Mouse (Mus musculus) bone marrow macrophage, adult 2 months (primary cell): ENCODE measurements at regions not wholly inside any gene's neighbourhood (a gene's known extent, or its start where the extent isn't known, plus 50 kb on each side); places are given as distances from the start of the nearest gene placed in this dataset.

Source experiments
- CTCF ChIP-seq: IDR thresholded peaks from 2 replicates; pipeline ENCODE4 v1.5.1; 2012; ENCODE audit warnings: low read depth, mild to moderate bottlenecking, low read length, moderate library complexity
- POLR2A ChIP-seq: IDR thresholded peaks from 2 replicates; pipeline ENCODE4 v1.6.1; 2012; ENCODE audit warnings: mild to moderate bottlenecking, low read depth, low read length, borderline replicate concordance

GRCm38 (mm10) chr7:134528026-134528425 lies 142.4 kb upstream of the Dock1 start:
- TF ChIP-seq CTCF = no peak
- TF ChIP-seq POLR2A = no peak
